8 mouse cellular contexts compared by ENCODE assay signal in the genomic region with DNA sequence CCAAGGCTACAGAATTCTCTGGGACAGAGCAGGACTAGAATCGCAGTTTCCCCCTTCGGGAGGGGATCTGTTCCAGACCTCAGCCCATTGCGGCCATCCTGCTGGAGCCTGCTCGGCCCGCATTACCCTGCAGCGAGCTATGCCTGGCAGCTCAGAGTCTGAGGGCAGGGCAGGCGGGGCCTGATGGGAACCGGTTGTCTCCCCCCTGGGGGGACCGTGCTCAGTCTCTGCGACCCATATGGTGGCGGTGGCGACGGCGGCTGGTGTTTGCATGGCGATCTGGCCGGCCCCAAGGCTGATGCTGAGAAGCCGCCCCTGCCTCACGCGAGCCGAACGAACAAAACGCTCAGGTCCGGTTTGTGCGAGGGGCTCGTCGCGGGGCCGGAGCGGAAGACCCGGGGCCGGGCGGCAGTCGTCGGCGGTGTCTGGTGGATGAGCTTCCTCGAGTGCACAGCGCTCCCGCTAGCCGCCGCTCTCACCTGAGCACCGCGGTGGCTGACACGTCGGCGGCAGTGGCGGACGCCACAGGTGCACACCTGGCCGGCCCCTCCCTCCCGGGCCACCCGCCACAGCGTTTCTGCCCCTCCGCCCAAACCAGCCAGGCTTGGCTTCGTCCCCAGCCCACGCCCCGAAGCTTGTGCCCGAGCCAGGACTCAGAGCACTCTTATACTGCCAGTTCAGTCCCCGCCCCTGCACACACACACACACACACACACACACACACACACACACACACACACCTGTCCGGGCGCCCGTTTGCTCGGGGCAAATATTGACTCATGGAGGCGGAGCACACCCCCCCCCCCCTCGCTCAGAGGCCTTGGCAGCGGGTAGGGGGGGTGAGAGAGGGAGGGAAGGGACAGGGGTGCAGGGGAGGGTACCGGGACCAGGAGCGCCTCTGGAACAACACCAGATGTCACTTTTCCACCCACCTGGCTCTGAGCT. TPM values are rescaled to one million over a fixed set of nuclear protein-coding genes. Genes with fewer than 3 reads are reported as not detected.
DNase-seq lines count a peak whose midpoint lies in the region; ATAC-seq and TF ChIP-seq lines count a peak whose summit lies in the region.
"Had no signal": no experiment of that assay in that cellular context is flagged by ENCODE, and none has a peak within 500 bp of the region (broad histone marks: within the 10 kb centered on the region; RNA-seq: fewer than 3 reads in every experiment).

No protein-coding gene starts in this region.

- peaks cover 16% of the 10 kb centered on the region; the same call in 1 of the 2 replicates for H3K4me1 ChIP-seq in intestine, embryonic 14.5 days (replicated peaks; ENCODE audit: control insufficient read depth, insufficient read depth, low read length)
- H3K4me1 ChIP-seq in liver, embryonic 14.5 days (replicated peaks; ENCODE audit: control insufficient read depth in 2 of 2, insufficient read depth in 2 of 2, low read length in 1 of 2) = no peaks in the 10 kb centered on the region
- H3K4me1 ChIP-seq in olfactory bulb, adult 2 months (ENCODE audit: control insufficient read depth, insufficient read depth, low read length) = peaks cover 14% of the 10 kb centered on the region

- TF ChIP-seq CTCF in liver, embryonic 14.5 days (IDR thresholded peaks at IDR 0.05; ENCODE audit: low read depth) = no peak
- TF ChIP-seq CTCF in olfactory bulb, adult 2 months (IDR thresholded peaks at IDR 0.05; ENCODE audit: insufficient read depth, low read depth, low read length) = no peak

- H3K4me3 ChIP-seq in intestine, embryonic 14.5 days (ENCODE audit: low read depth, low read length) = peak overlapping the region; percentile 31
- peak overlapping the region in 1 of 2 experiments; percentile 26; a peak in 2 of 4 replicates for H3K4me3 ChIP-seq in liver, embryonic 14.5 days (ENCODE audit: insufficient read depth in 1 of 2, low read depth in 2 of 2, low read length in 2 of 2)
- H3K4me3 ChIP-seq in olfactory bulb, adult 2 months (ENCODE audit: insufficient read depth, low read depth, low read length) = peak overlapping the region; percentile 4

- TF ChIP-seq EP300 in liver, embryonic 14.5 days (IDR thresholded peaks at IDR 0.05; ENCODE audit: low read depth) = no peak

- H3K9ac ChIP-seq in intestine, embryonic 14.5 days (ENCODE audit: low read length) = peak overlapping the region; percentile 29; the same call in 1 of the 2 replicates
- no peak overlapping the region for H3K9ac ChIP-seq in liver, embryonic 14.5 days (replicated peaks)

- H3K4me2 ChIP-seq in intestine, embryonic 14.5 days (ENCODE audit: low read length) = peak overlapping the region; percentile 56
- H3K4me2 ChIP-seq in liver, embryonic 14.5 days (ENCODE audit: low read depth) = peak overlapping the region; percentile 39

- DNase-seq in MN1 (ENCODE audit: low spot score) = peak; percentile 76
- DNase-seq in adrenal gland, postnatal 14 days = peak; percentile 48
- DNase-seq in intestine, embryonic 14.5 days (ENCODE audit: low spot score) = peak; percentile 75
- DNase-seq in liver, embryonic 14.5 days (ENCODE audit: low read depth in 3 of 3, low spot score in 3 of 3) = peak in 1 of 3 experiments; percentile 12
- no peak for DNase-seq in gastrocnemius, postnatal 25 days

- no peaks in the 10 kb centered on the region for H3K36me3 ChIP-seq in intestine, embryonic 14.5 days (ENCODE audit: control insufficient read depth, insufficient read depth, low read length)
- H3K36me3 ChIP-seq in liver, embryonic 14.5 days (replicated peaks; ENCODE audit: control insufficient read depth, insufficient read depth, low read depth) = no peaks in the 10 kb centered on the region

- WGBS in intestine, embryonic 14.5 days = 1% methylated on average over 65 of the region's 66 CpGs
- 4% methylated on average over 62 of the region's 66 CpGs for WGBS in liver, embryonic 14.5 days (ENCODE audit: insufficient replicate concordance)
- 5% methylated on average over 64 of the region's 66 CpGs for WGBS in olfactory bulb, adult 2 months

- H3K27ac ChIP-seq in intestine, embryonic 14.5 days (ENCODE audit: low read depth) = no peak overlapping the region
- H3K27ac ChIP-seq in liver, embryonic 14.5 days = no peak overlapping the region
- H3K27ac ChIP-seq in olfactory bulb, adult 2 months (ENCODE audit: insufficient read depth, low read depth, low read length) = no peak overlapping the region

- peak; percentile 84 for ATAC-seq in intestine, embryonic 14.5 days (replicated peaks; ENCODE audit: low FRiP score, low TSS enrichment, low read depth)
- ATAC-seq in liver, embryonic 14.5 days (ENCODE audit: insufficient read depth) = peak; percentile 61
- ATAC-seq in frontal cortex, adult (ENCODE audit: low TSS enrichment) = no peak

- no peak for TF ChIP-seq POLR2A in olfactory bulb, adult 2 months (IDR thresholded peaks at IDR 0.05; ENCODE audit: insufficient read depth, low read depth, low read length)

- H3K9me3 ChIP-seq in intestine, embryonic 14.5 days (ENCODE audit: control insufficient read depth, low read length) = no peaks in the 10 kb centered on the region
- no peaks in the 10 kb centered on the region for H3K9me3 ChIP-seq in liver, embryonic 14.5 days (ENCODE audit: control insufficient read depth, low read length)

- peaks cover 64% of the 10 kb centered on the region for H3K27me3 ChIP-seq in intestine, embryonic 14.5 days (replicated peaks; ENCODE audit: control insufficient read depth, insufficient read depth, low read length)
- peaks cover 29% of the 10 kb centered on the region for H3K27me3 ChIP-seq in liver, embryonic 14.5 days (ENCODE audit: control insufficient read depth, insufficient read depth, low read length)

RNA-seq across cellular contexts. Expression of gene Cryba2, which starts 7.7 kb away (rescaled TPM):
- 0.44 and 1.2 TPM in 2 replicates for total RNA-seq in adrenal gland, postnatal 14 days (2021)
- 2.5 TPM in 1 of 2 replicates, not detected in the other for polyA plus RNA-seq in intestine, embryonic 14.5 days (2014; fragmentation: Nextera tagmentation; extraction: Ambion mirVana)
- not detected in 2 replicates for polyA plus RNA-seq in liver, embryonic 14.5 days (2012; rRNA removed)
- not detected in 2 replicates for polyA plus RNA-seq in liver, embryonic 14.5 days (2014; fragmentation: Nextera tagmentation; extraction: Ambion mirVana)
- not detected in 2 replicates for polyA plus RNA-seq in olfactory bulb, adult 2 months (2012; ENCODE audit: insufficient read depth, insufficient read length, low replicate concordance, missing spikeins)
- not detected for total RNA-seq in gastrocnemius, postnatal 25 days (2021)
- polyA plus RNA-seq: spleen, adult 2 months had no signal

RNA-seq across cellular contexts. Expression of gene Fev, which starts 15.4 kb away (rescaled TPM):
- 1.0 and 1.8 TPM in 2 replicates for total RNA-seq in adrenal gland, postnatal 14 days (2021)
- polyA plus RNA-seq in intestine, embryonic 14.5 days (2014; fragmentation: Nextera tagmentation; extraction: Ambion mirVana) = 0.55 and 1.4 TPM in 2 replicates
- polyA plus RNA-seq in liver, embryonic 14.5 days (2012; rRNA removed) = 0.03 and 0.04 TPM in 2 replicates
- 0.09 and 0.15 TPM in 2 replicates for polyA plus RNA-seq in liver, embryonic 14.5 days (2014; fragmentation: Nextera tagmentation; extraction: Ambion mirVana)
- polyA plus RNA-seq in olfactory bulb, adult 2 months (2012; ENCODE audit: insufficient read depth, insufficient read length, low replicate concordance, missing spikeins) = not detected in 2 replicates
- total RNA-seq in gastrocnemius, postnatal 25 days (2021) = not detected

RNA-seq across cellular contexts. Expression of gene Cfap65, which starts 34.8 kb away (rescaled TPM):
- total RNA-seq in adrenal gland, postnatal 14 days (2021) = not detected in 2 replicates
- 0.15 and 0.27 TPM in 2 replicates for polyA plus RNA-seq in intestine, embryonic 14.5 days (2014; fragmentation: Nextera tagmentation; extraction: Ambion mirVana)
- under 0.01 and 0.01 TPM in 2 replicates for polyA plus RNA-seq in liver, embryonic 14.5 days (2012; rRNA removed)
- polyA plus RNA-seq in liver, embryonic 14.5 days (2014; fragmentation: Nextera tagmentation; extraction: Ambion mirVana) = not detected in 2 replicates
- not detected in 2 replicates for polyA plus RNA-seq in olfactory bulb, adult 2 months (2012; ENCODE audit: insufficient read depth, insufficient read length, low replicate concordance, missing spikeins)
- not detected for total RNA-seq in gastrocnemius, postnatal 25 days (2021)
- polyA plus RNA-seq: spleen, adult 2 months had no signal

RNA-seq across cellular contexts. Expression of gene Cdk5r2, which starts 45.9 kb away (rescaled TPM):
- total RNA-seq in adrenal gland, postnatal 14 days (2021) = 4.1 and 5.8 TPM in 2 replicates
- 0.28 and 0.36 TPM in 2 replicates for polyA plus RNA-seq in intestine, embryonic 14.5 days (2014; fragmentation: Nextera tagmentation; extraction: Ambion mirVana)
- 0.01 and 0.03 TPM in 2 replicates for polyA plus RNA-seq in liver, embryonic 14.5 days (2012; rRNA removed)
- polyA plus RNA-seq in liver, embryonic 14.5 days (2014; fragmentation: Nextera tagmentation; extraction: Ambion mirVana) = not detected in 2 replicates
- polyA plus RNA-seq in olfactory bulb, adult 2 months (2012; ENCODE audit: insufficient read depth, insufficient read length, low replicate concordance, missing spikeins) = not detected in 2 replicates
- not detected for total RNA-seq in gastrocnemius, postnatal 25 days (2021)
- polyA plus RNA-seq: spleen, adult 2 months had no signal

RNA-seq across cellular contexts. Expression of gene Ihh, which starts 50.9 kb away (rescaled TPM):
- total RNA-seq in adrenal gland, postnatal 14 days (2021) = 0.22 TPM in 1 of 2 replicates, not detected in the other
- 28.8 and 33.7 TPM in 2 replicates for polyA plus RNA-seq in intestine, embryonic 14.5 days (2014; fragmentation: Nextera tagmentation; extraction: Ambion mirVana)
- polyA plus RNA-seq in liver, embryonic 14.5 days (2012; rRNA removed) = 2.4 and 3.4 TPM in 2 replicates
- polyA plus RNA-seq in liver, embryonic 14.5 days (2014; fragmentation: Nextera tagmentation; extraction: Ambion mirVana) = 1.5 and 1.7 TPM in 2 replicates
- not detected in 2 replicates for polyA plus RNA-seq in olfactory bulb, adult 2 months (2012; ENCODE audit: insufficient read depth, insufficient read length, low replicate concordance, missing spikeins)
- under 1 TPM in 1 of 2 experiments, not detected in 1; 0.15 TPM for total RNA-seq in gastrocnemius, postnatal 25 days (2021)
